Mouse (Mus musculus) embryonic fibroblast, embryonic 13.5 days (primary cell): ENCODE results near the gene Srarp.

Source experiments
- CTCF ChIP-seq: IDR thresholded peaks from 2 replicates; pipeline ENCODE4 v1.5.1; 2011; ENCODE audit warnings: mild to moderate bottlenecking, control low read depth, low read length, moderate library complexity, borderline replicate concordance; ENCODE audit not compliant: insufficient read depth
- POLR2A ChIP-seq: IDR thresholded peaks from 2 replicates; pipeline ENCODE4 v1.6.1; 2011; ENCODE audit warnings: low read depth, mild to moderate bottlenecking, control low read depth, low read length, moderate library complexity

DNA sequence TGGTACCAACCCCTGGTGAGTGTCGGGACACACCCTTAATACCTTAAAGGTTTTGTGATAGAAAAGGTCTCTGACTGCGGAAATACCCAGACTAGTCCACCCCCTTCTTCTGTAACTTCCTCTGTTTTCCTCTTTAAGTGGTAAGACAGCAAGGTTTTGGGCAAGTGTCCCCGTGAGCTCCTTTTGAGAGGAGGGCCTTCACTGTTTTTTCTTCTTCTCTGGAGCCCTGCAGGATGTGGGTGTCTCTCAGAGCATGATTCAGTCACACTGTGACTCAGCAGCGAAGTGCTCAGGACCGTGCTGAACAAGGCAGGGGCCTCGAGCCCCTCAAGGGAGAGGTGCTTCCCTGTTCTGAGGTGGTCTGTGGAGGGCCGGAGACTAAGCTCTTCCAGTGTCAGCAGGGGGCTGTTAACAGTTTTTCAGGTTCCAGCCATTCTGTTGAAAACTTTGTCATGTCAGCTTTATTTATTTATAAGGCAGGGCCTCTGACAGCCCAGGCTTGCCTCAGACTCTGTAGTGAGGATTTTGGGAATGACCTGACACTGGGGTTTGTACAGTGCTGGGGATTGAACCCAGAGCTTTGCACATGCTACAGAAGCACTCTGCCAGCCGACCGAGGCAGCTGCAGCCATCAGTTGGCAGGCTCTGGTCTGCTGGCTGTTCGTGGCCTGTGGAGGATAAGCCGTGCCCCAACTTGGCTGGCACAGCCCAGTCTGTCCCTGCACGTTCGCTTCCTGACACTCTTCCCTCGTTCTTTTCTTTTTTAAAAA lies 18.9 kb upstream of the Srarp start:
- TF ChIP-seq CTCF: no peak
- no peak for TF ChIP-seq POLR2A
